Mouse (Mus musculus) adrenal gland, postnatal 0 days (tissue): ENCODE measurements around the gene Mcts2. TPM values are rescaled to one million over a fixed set of nuclear protein-coding genes. Genes with fewer than 3 reads are reported as not detected.

Source experiments
- polyA plus RNA-seq: library from polyadenylated mRNA; unstranded; fragments of >200 nt; fragmentation: Nextera tagmentation; extraction: Ambion mirVana; gene quantifications from 2 replicates; pipeline ENCODE4 v1.2.1, GENCODE M21; 2015

Gene Mcts2
- polyA plus RNA-seq = 52.4 and 57.4 TPM in 2 replicates

DNA sequence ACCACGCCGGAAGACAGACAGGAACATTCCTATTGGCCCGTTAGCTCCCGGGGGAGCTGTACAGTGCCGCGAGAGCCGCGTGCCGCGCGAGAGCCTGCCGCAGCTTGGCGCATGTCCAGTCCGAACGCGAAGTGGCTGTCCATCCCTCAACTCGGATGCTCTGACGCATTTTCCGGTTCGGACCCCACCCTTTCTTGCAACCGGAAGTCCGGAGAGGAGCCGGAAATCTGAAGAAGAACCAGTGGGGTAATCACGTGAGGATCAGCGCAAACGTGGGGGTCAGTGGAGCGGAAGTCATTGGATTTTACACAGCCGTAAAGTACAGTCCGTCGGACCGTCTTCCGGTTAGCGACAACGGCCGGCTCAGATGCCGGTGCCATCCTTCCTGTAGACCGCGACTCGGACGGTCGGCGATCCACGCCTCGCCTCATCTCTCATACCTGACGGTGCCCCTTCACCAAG lies at the start of gene Mcts2:
TSS of gene Mcts2 (plus strand) at position 230 of the 462 bp plus-strand sequence.

DNA sequence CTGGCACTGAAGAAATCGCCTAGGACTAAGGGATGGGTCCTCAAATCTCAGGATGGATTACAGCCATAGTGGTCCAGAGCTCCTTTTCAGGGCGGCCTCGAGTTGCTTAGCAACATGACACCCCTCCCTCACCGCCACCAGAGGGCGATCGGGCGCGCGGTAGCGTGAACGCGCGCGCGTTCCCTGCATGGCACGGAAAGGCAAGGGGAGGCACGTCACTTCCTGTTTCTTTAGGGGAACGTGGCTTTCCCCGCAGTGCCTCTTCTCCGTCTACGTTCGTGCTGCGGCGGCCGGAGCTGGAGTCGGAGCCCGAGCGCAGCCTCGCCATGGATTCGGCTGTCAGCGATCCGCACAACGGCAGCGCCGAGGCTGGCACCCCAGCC lies 17.6 kb upstream of the Mcts2 start, which contains the start of gene H13:
TSS of gene H13 (plus strand) at position 206 of the 383 bp plus-strand sequence.

DNA sequence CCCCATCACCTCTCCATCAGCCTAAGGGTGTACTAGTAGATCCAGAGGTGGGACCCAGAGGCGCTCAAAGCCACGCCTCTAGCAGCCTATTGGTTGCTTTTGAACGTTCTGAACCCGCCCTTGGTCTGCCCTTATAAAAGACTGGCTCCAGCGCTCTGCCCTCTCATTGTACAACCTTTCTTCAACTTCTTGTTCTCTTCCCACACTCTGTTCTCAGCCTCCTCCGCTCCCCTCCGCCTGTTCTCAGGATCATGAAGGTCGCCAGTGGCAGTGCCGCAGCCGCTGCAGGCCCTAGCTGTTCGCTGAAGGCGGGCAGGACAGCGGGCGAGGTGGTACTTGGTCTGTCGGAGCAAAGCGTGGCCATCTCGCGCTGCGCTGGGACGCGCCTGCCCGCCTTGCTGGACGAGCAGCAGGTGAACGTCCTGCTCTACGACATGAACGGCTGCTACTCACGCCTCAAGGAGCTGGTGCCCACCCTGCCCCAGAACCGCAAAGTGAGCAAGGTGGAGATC lies 49.3 kb downstream of the Mcts2 start, which contains the start of gene Id1:
TSS of gene Id1 (plus strand) at position 162 of the 512 bp plus-strand sequence.

Other genes starting within 250 kb of the Mcts2 start
- not detected in 2 replicates for gene Defb23, start 222.4 kb upstream of the Mcts2 start, polyA plus RNA-seq
- not detected in 2 replicates for gene Defb20, start 210.0 kb upstream of the Mcts2 start, polyA plus RNA-seq
- not detected in 2 replicates for gene Defb22, start 196.9 kb upstream of the Mcts2 start, polyA plus RNA-seq
- gene Defb26, start 175.3 kb upstream of the Mcts2 start, polyA plus RNA-seq = not detected in 2 replicates
- not detected in 2 replicates for gene Defb28, start 168.8 kb upstream of the Mcts2 start, polyA plus RNA-seq
- 0.41 TPM in 1 of 2 replicates, not detected in the other for gene Defb29, start 146.9 kb upstream of the Mcts2 start, polyA plus RNA-seq
- gene Gm17416, start 117.7 kb upstream of the Mcts2 start, polyA plus RNA-seq = not detected in 2 replicates
- gene Defb21, start 114.3 kb upstream of the Mcts2 start, polyA plus RNA-seq = not detected in 2 replicates
- gene Defb19, start 106.7 kb upstream of the Mcts2 start, polyA plus RNA-seq = 10.1 and 18.3 TPM in 2 replicates
- gene Defb45, start 87.6 kb upstream of the Mcts2 start, polyA plus RNA-seq = not detected in 2 replicates
- 9.0 and 10.7 TPM in 2 replicates for gene Defb36, start 82.7 kb upstream of the Mcts2 start, polyA plus RNA-seq
- gene Defb25, start 64.0 kb upstream of the Mcts2 start, polyA plus RNA-seq = 4.1 and 5.2 TPM in 2 replicates
- 8.9 and 10.3 TPM in 2 replicates for gene Rem1, start 60.1 kb upstream of the Mcts2 start, polyA plus RNA-seq
- 141 and 183 TPM in 2 replicates for gene H13, start 17.6 kb upstream of the Mcts2 start, polyA plus RNA-seq
- gene Id1, start 49.2 kb downstream of the Mcts2 start, polyA plus RNA-seq = 91.1 and 97.3 TPM in 2 replicates
- 10.2 and 12.2 TPM in 2 replicates for gene Cox4i2, start 67.1 kb downstream of the Mcts2 start, polyA plus RNA-seq
- gene Bcl2l1, start 144.7 kb downstream of the Mcts2 start, polyA plus RNA-seq = 59.1 and 59.8 TPM in 2 replicates
- gene Tpx2, start 160.9 kb downstream of the Mcts2 start, polyA plus RNA-seq = 17.0 and 17.4 TPM in 2 replicates
- 0.05 and 0.72 TPM in 2 replicates for gene Mylk2, start 224.3 kb downstream of the Mcts2 start, polyA plus RNA-seq
- 6.2 and 8.1 TPM in 2 replicates for gene Foxs1, start 246.2 kb downstream of the Mcts2 start, polyA plus RNA-seq